Mouse (Mus musculus) heart, embryonic 12.5 days (tissue): Measurements from ENCODE around the gene Odf4. TPM values are rescaled to one million over a fixed set of nuclear protein-coding genes. Genes with fewer than 3 reads are reported as not detected.

ENCODE experiments used
- ATAC-seq: fragments of 200-750 bp; cut with Nextera tagmentation; 2 replicates; pipeline ENCODE4 v1.8.0; 2017; ENCODE audit warnings: moderate TSS enrichment, moderate library complexity; ENCODE audit not compliant: insufficient number of reproducible peaks, low FRiP score
- H3K27ac ChIP-seq: fragments of 300-500 bp; sonication (generic); 2 replicates; pipeline ENCODE4 v1.5.1; 2016; ENCODE audit warnings: mild to moderate bottlenecking, moderate library complexity; ENCODE audit not compliant: poor library complexity, severe bottlenecking
- H3K27me3 ChIP-seq: fragments of 300-500 bp; sonication (generic); replicated peaks from 2 replicates; pipeline ENCODE4 v1.6.1; 2016; ENCODE audit warnings: mild to moderate bottlenecking, moderate library complexity
- H3K36me3 ChIP-seq: fragments of 300-500 bp; sonication (generic); 2 replicates; pipeline ENCODE4 v1.6.1; 2016; ENCODE audit warnings: mild to moderate bottlenecking, moderate library complexity
- H3K4me1 ChIP-seq: fragments of 300-500 bp; sonication (generic); replicated peaks from 2 replicates; pipeline ENCODE4 v1.6.1; 2016; ENCODE audit warnings: mild to moderate bottlenecking
- H3K4me2 ChIP-seq: fragments of 300-500 bp; sonication (generic); 2 replicates; pipeline ENCODE4 v1.6.1; 2016; ENCODE audit warnings: mild to moderate bottlenecking, moderate library complexity
- H3K4me3 ChIP-seq: fragments of 300-500 bp; sonication (generic); 2 replicates; pipeline ENCODE4 v1.5.1; 2016; ENCODE audit warnings: mild to moderate bottlenecking
- H3K9ac ChIP-seq: fragments of 300-500 bp; sonication (generic); 2 replicates; pipeline ENCODE4 v1.6.1; 2016; ENCODE audit warnings: mild to moderate bottlenecking, moderate library complexity
- H3K9me3 ChIP-seq: fragments of 300-500 bp; sonication (generic); replicated peaks from 2 replicates; pipeline ENCODE4 v1.6.1; 2016; ENCODE audit warnings: mild to moderate bottlenecking, moderate library complexity
- whole genome bisulfite sequencing: fragments of 180-500 bp; shearing (Covaris S2); methylation state at CpG from one replicate; pipeline ENCODE4 v1.1.7; 2016; 5-methylcytosine and 5-hydroxymethylcytosine counted together
- polyA plus RNA-seq: library from polyadenylated mRNA; unstranded; fragments of >200 nt; fragmentation: Nextera tagmentation; extraction: Ambion mirVana; gene quantifications from 2 replicates; pipeline ENCODE4 v1.2.1, GENCODE M21; 2016

Odf4 gene
- polyA plus RNA-seq, 1 experiment from 2014 or later: not detected

GRCm38 (mm10) chr11:68923191-68923590, 3.7 kb downstream of the Odf4 start:
- H3K9ac ChIP-seq: no peak overlapping the region
- peaks cover 9% of the 10 kb centered on the region; the same call in 1 of the 2 replicates for H3K27me3 ChIP-seq
- no peak for ATAC-seq
- 54% methylated on average over 3 of the region's 3 CpGs for WGBS
- H3K9me3 ChIP-seq: no peaks in the 10 kb centered on the region
- H3K36me3 ChIP-seq: no peaks in the 10 kb centered on the region
- H3K27ac ChIP-seq: no peak overlapping the region
- no peak overlapping the region for H3K4me3 ChIP-seq
- no peak overlapping the region for H3K4me2 ChIP-seq
- H3K4me1 ChIP-seq: no peaks in the 10 kb centered on the region

GRCm38 (mm10) chr11:68914566-68914965, 12.3 kb downstream of the Odf4 start:
- no peak overlapping the region for H3K4me3 ChIP-seq
- H3K9me3 ChIP-seq: peaks cover 5% of the 10 kb centered on the region; the same call in 1 of the 2 replicates
- no peak for ATAC-seq
- no peak overlapping the region for H3K9ac ChIP-seq
- WGBS: 86% methylated on average over 4 of the region's 4 CpGs
- H3K4me1 ChIP-seq: no peaks in the 10 kb centered on the region
- H3K27ac ChIP-seq: no peak overlapping the region
- no peaks in the 10 kb centered on the region for H3K36me3 ChIP-seq
- no peak overlapping the region for H3K4me2 ChIP-seq
- H3K27me3 ChIP-seq: no peaks in the 10 kb centered on the region

DNA sequence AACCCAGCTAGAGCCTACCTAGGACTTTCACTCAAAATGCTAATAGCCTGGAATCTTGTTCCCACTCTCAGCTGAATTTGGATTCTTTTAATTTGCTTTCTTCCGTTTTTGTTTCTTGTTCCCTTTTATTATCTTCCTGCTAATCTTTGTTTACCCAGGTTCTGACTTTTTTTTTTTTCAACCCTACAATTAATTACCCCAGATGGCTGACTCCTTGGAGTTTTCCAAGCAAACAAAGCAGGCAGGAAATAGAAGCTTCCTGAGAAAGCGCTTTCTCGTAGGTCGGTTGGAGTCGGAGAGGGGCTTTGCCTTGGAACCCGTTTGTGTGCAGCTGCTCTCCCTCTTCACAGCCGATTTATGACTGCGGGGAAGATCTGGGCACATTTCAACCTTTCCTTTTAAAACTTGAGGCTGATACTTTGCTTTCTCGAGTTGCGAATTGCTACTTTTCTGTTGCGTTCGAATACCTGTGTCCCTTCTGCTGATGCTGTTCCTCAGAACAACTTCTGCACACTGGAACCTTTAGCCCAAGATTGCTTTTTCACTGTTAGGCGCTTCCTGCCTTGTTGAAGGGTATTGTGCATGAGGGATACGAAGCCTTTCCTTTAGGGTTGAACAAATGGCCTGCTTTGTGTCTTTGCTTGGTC, 15.2 kb downstream of the Odf4 start:
- 49% methylated on average over 14 of the region's 14 CpGs for WGBS
- H3K4me3 ChIP-seq: no peak overlapping the region
- no peaks in the 10 kb centered on the region for H3K27me3 ChIP-seq
- peaks cover 5% of the 10 kb centered on the region; the same call in 1 of the 2 replicates for H3K9me3 ChIP-seq
- peaks cover 8% of the 10 kb centered on the region for H3K36me3 ChIP-seq
- no peak for ATAC-seq
- no peak overlapping the region for H3K9ac ChIP-seq
- H3K4me2 ChIP-seq: peak overlapping the region; percentile 5; the same call in 1 of the 2 replicates
- H3K4me1 ChIP-seq: peaks cover 10% of the 10 kb centered on the region
- peak overlapping the region; percentile 68 for H3K27ac ChIP-seq

DNA sequence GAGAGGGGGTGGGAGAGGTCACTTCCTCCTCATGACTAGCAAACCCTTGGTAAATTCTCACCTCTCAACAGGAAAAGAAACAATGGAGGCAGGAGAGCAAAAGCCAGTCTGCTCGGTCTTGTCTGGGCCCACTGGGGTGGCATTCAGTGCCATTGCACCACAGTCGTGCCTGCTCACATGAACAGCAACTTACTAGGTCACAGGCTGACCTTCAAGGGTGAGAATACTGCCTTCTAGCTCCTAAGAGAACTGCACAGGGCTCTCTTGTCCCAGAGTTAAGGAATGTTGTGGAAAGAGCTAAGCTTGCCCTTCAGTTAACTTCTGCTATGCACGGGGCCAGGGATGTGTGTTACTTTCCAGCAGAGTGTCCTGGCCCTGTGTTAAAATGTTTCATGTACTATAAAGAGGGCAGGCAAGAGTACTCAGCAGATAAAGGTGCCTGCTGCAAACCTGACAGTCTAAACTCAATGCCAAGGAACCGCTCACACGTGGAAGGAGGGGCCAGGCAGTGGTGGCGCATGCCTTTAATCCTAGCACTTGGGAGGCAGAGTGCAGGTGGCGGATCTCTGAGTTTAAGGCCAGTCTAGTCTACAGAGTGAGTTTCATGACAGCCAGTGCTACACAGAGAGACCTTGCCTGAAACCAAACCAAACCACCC, 17.9 kb downstream of the Odf4 start:
- no peak overlapping the region for H3K4me2 ChIP-seq
- 0 out of 2 replicates have a peak overlapping the region, but pooled peaks have one; percentile 6 for H3K27ac ChIP-seq
- no peak for ATAC-seq
- peaks cover 34% of the 10 kb centered on the region for H3K36me3 ChIP-seq
- H3K4me1 ChIP-seq: peaks cover 10% of the 10 kb centered on the region
- H3K4me3 ChIP-seq: no peak overlapping the region
- peaks cover 5% of the 10 kb centered on the region; the same call in 1 of the 2 replicates for H3K9me3 ChIP-seq
- H3K27me3 ChIP-seq: no peaks in the 10 kb centered on the region
- WGBS: 37% methylated on average over 7 of the region's 7 CpGs
- H3K9ac ChIP-seq: no peak overlapping the region

GRCm38 (mm10) chr11:68907251-68907650, 19.6 kb downstream of the Odf4 start:
- H3K36me3 ChIP-seq: peaks cover 51% of the 10 kb centered on the region
- H3K4me2 ChIP-seq: no peak overlapping the region
- no peak overlapping the region for H3K27ac ChIP-seq
- H3K9me3 ChIP-seq: no peaks in the 10 kb centered on the region
- ATAC-seq: no peak
- no peak overlapping the region for H3K4me3 ChIP-seq
- 81% methylated on average over 3 of the region's 3 CpGs for WGBS
- no peak overlapping the region for H3K9ac ChIP-seq
- no peaks in the 10 kb centered on the region for H3K27me3 ChIP-seq
- H3K4me1 ChIP-seq: peaks cover 20% of the 10 kb centered on the region

GRCm38 (mm10) chr11:68906461-68906790, 20.5 kb downstream of the Odf4 start:
- Histone ChIP-seq H3K9me3 (no peaks in the 10 kb centered on the region), H3K4me1 (peaks cover 20% of the 10 kb centered on the region), H3K9ac (no peak overlapping the region), H3K27me3 (no peaks in the 10 kb centered on the region), H3K27ac (no peak overlapping the region), H3K4me2 (no peak overlapping the region), H3K4me3 (no peak overlapping the region), H3K36me3 (peaks cover 51% of the 10 kb centered on the region)
- ATAC-seq: no peak
- WGBS: 75% methylated on average over 4 of the region's 4 CpGs

GRCm38 (mm10) chr11:68905665-68906460, 21.0 kb downstream of the Odf4 start:
- no peak overlapping the region for H3K27ac ChIP-seq

GRCm38 (mm10) chr11:68905138-68905531, 21.7 kb downstream of the Odf4 start:
- WGBS: 86% methylated on average over 3 of the region's 3 CpGs
- Histone ChIP-seq H3K4me2 (no peak overlapping the region), H3K27ac (no peak overlapping the region)

More at GRCm38 (mm10) chr11:68905665-68906460, 21.0 kb downstream of the Odf4 start:
- Histone ChIP-seq H3K4me1 (peaks cover 23% of the 10 kb centered on the region), H3K4me2 (no peak overlapping the region), H3K9me3 (no peaks in the 10 kb centered on the region), H3K4me3 (no peak overlapping the region), H3K27me3 (no peaks in the 10 kb centered on the region), H3K36me3 (peaks cover 51% of the 10 kb centered on the region), H3K9ac (no peak overlapping the region)
- no peak for ATAC-seq
- WGBS: 87% methylated on average over 9 of the region's 9 CpGs

DNA sequence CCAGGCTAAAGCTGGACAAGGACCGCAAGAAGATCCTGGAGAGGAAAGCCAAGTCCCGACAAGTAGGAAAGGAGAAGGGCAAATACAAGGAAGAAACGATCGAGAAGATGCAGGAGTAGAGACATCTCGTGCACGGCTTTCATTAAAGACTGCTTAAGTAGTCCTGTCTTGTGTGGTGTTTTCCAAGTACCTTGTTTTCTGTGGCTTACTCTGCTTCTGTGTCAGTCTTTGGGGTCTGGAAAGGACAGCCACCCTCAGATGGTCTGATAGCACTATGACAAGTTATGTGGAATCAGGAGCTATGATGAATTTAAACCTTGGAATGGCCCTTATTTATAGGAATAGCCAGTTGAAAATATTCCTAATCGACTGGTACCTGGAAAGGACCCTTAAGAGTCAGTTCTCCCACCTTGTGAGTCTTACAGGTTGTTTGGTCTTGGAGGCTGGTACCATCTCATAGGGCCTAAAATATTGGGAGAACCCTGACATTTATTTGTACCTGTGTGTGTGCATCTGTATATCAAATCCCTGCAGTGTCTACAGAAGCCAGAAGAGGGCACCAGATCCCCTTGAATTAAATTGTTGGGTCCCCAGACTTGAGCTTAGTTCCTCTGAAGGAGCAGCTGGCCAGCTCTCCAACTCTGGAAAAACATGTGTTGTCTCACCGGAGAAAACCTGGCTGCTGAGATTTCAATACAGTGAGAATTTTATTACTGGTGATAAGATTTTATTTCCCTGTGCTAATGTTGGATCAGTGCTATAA, 22.3 kb downstream of the Odf4 start:
- H3K36me3 ChIP-seq: peaks cover 51% of the 10 kb centered on the region
- H3K9ac ChIP-seq: no peak overlapping the region
- WGBS: 88% methylated on average over 8 of the region's 8 CpGs
- no peak overlapping the region for H3K4me3 ChIP-seq
- ATAC-seq: no peak
- peaks cover 24% of the 10 kb centered on the region for H3K4me1 ChIP-seq
- H3K27me3 ChIP-seq: no peaks in the 10 kb centered on the region
- no peak overlapping the region for H3K4me2 ChIP-seq
- no peak overlapping the region for H3K27ac ChIP-seq
- no peaks in the 10 kb centered on the region for H3K9me3 ChIP-seq

More at GRCm38 (mm10) chr11:68905138-68905531, 21.7 kb downstream of the Odf4 start:
- H3K4me3 ChIP-seq: no peak overlapping the region
- H3K36me3 ChIP-seq: peaks cover 51% of the 10 kb centered on the region
- no peak for ATAC-seq
- H3K27me3 ChIP-seq: no peaks in the 10 kb centered on the region
- no peak overlapping the region for H3K9ac ChIP-seq
- peaks cover 24% of the 10 kb centered on the region for H3K4me1 ChIP-seq
- no peaks in the 10 kb centered on the region for H3K9me3 ChIP-seq

DNA sequence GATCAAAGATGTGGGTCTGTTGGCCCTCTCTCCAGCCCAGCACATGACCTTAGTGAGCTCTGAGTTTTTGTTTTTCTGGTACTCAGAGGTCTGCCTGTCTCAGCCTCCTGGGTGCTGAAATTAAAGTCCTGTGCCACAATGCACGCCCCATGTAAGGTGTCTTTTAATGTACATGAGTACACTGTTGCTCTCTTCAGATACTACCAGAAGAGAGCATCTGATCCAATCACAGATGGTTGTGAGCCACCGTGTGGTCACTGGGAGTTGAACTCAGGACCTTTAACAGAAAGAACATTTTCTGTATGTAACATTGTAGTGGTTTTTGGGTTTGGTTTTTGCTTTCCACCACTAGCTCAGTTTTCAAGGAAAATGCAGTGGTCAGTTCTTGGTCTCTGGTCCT, 23.1 kb downstream of the Odf4 start:
- no peak for ATAC-seq
- WGBS: 85% methylated on average over 2 of the region's 2 CpGs
- H3K4me3 ChIP-seq: no peak overlapping the region
- H3K36me3 ChIP-seq: peaks cover 51% of the 10 kb centered on the region
- no peaks in the 10 kb centered on the region for H3K9me3 ChIP-seq
- no peak overlapping the region for H3K27ac ChIP-seq
- no peaks in the 10 kb centered on the region for H3K27me3 ChIP-seq
- H3K9ac ChIP-seq: no peak overlapping the region
- H3K4me1 ChIP-seq: peaks cover 18% of the 10 kb centered on the region
- H3K4me2 ChIP-seq: no peak overlapping the region
